Mouse (Mus musculus): ENCODE measurements around the gene Samd4b. TPM values are rescaled to one million over a fixed set of nuclear protein-coding genes. Genes with fewer than 3 reads are reported as not detected.

Samd4b gene
- polyA plus RNA-seq, 1 experiment: 93.9 TPM

DNA sequence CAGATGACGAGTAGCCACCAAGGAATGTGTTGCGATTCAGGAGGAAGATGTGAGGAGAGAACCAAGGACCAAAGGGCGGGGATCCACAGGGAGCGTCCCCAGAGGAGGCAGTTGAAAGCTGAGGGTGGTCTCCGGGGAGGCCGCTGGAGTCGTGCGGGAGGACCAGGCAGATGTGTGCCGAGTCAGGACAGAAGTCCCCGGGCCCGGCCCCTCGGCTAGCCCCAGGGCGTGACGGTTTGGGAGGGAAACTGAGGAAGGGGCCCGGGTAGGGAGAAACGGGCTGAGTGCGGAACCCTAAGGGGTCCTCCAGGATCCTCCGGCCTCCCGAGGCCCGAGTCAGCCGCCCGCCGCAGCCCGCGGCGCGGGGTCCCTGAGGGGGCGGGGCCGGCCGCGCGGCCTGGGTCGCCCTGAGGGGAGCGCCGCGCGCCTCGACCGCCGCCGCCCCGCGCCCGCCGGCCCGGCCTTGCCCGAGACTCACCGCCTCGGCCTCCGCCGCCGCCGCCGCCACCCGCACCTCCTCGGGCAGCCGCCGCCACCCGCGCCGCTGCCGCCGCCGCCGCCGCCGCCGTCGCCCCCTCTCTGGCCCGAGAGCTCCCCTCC lies 162.2 kb downstream of the Samd4b start:
- DNase-seq: peak; percentile 24

DNA sequence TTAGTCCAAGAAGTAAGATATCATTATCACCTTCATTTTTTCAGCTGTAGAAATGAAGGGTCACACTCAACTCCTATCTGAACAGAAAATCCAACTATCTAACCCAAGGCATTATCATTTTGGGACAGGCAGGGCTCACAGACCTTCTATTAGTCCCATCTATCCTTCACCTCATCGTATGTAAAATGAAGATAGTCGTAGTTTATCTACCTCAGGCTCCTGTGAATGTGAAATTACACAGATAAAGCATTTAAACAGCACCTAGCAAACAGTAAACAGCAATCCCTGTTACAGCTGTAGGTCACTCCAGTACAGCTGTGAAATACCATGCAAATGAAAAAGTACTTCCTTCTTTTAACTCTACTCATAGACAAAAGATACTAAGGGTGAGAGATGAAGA lies 165.7 kb downstream of the Samd4b start:
- Histone ChIP-seq H3K4me3 (replicated peaks; ENCODE audit: extremely low read depth, low read depth, low read length) (no peak overlapping the region), H3K4me1 (ENCODE audit: control insufficient read depth, insufficient read depth, low read length) (peaks cover 17% of the 10 kb centered on the region)
- DNase-seq: no peak
- TF ChIP-seq POLR2A (IDR thresholded peaks at IDR 0.05; ENCODE audit: borderline replicate concordance, extremely low read depth, low read depth, low read length) (no peak), CTCF (IDR thresholded peaks at IDR 0.05; ENCODE audit: insufficient read depth, low read length) (no peak)
- 88% methylated on average over 2 of the region's 2 CpGs for WGBS

More for the DNA sequence above, 162.2 kb downstream of the Samd4b start:
- Histone ChIP-seq H3K4me3 (replicated peaks; ENCODE audit: extremely low read depth, low read depth, low read length) (peak overlapping the region; percentile 64), H3K4me1 (ENCODE audit: control insufficient read depth, insufficient read depth, low read length) (peaks cover 14% of the 10 kb centered on the region; the same call in 1 of the 2 replicates)
- TF ChIP-seq CTCF (IDR thresholded peaks at IDR 0.05; ENCODE audit: insufficient read depth, low read length) (no peak), POLR2A (IDR thresholded peaks at IDR 0.05; ENCODE audit: borderline replicate concordance, extremely low read depth, low read depth, low read length) (no peak)
- WGBS: under 1% methylated on average over 32 of the region's 70 CpGs

DNA sequence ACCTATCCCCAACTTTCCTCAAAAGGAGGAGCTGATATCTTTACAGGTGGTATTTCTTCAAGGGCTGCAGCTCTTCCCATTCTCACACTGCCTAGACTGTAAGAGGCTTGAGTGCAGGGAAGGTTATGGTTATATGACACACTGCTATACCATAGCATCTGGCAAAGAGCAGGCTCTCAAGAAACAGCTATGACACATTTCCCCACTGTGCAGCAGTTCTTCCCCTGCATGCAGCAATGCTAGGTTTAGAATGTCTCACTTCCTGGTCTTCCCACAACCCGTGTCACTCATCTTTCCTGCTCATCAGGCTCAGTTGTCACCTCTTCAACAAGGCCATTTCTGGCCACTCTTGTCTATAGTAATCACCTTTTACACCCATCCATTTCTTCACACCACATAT lies 167.4 kb downstream of the Samd4b start:
- TF ChIP-seq CTCF (IDR thresholded peaks at IDR 0.05; ENCODE audit: insufficient read depth, low read length) (no peak), POLR2A (IDR thresholded peaks at IDR 0.05; ENCODE audit: borderline replicate concordance, extremely low read depth, low read depth, low read length) (no peak)
- H3K4me1 ChIP-seq (ENCODE audit: control insufficient read depth, insufficient read depth, low read length): peaks cover 17% of the 10 kb centered on the region
- H3K4me3 ChIP-seq (replicated peaks; ENCODE audit: extremely low read depth, low read depth, low read length): no peak overlapping the region
- WGBS: 25% methylated on average over 1 of the region's 1 CpGs
- DNase-seq: no peak

DNA sequence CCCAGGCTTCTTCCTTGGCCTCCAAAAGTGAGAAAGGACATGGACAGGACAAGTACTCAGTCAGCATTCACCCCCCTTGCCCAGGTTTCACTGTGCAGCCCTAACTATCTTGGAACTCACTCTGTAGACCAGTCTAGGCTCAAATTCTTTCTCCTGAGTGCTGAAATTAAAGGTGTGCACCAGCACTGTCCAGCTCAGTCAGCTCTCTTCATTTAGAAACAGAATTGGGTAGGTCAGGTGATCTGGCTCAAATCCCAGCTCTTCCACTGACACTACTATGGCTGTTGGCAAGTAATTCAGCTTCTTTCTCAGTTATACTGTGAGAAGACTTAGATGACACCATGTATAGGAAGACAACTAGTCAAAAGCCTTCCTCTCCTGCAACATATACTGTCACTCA lies 170.2 kb downstream of the Samd4b start:
- no peak for DNase-seq
- Histone ChIP-seq H3K4me3 (replicated peaks; ENCODE audit: extremely low read depth, low read depth, low read length) (no peak overlapping the region), H3K4me1 (ENCODE audit: control insufficient read depth, insufficient read depth, low read length) (peaks cover 8% of the 10 kb centered on the region)
- TF ChIP-seq POLR2A (IDR thresholded peaks at IDR 0.05; ENCODE audit: borderline replicate concordance, extremely low read depth, low read depth, low read length): no peak
- no peak for TF ChIP-seq CTCF (IDR thresholded peaks at IDR 0.05; ENCODE audit: insufficient read depth, low read length)

DNA sequence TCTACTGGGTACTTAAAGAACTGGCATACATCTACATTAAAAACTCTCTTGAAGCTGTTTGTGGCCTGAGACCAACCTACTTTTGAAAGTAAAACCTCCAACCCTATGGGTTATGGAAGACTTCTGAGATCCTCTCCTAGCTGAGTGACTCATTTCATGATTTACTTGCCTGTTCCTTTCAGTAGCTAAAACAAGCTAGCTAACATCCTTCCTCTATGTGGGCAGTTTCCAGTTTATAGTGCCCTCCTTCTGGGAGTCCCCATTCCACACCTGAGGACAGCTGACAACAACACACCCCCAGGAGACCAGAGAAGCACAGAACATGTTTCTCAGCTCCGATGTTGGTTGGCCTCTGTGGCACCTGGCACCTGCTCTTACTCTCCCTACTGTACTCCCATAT lies 174.9 kb downstream of the Samd4b start:
- Histone ChIP-seq H3K4me1 (ENCODE audit: control insufficient read depth, insufficient read depth, low read length) (peaks cover 3% of the 10 kb centered on the region; the same call in 1 of the 2 replicates), H3K4me3 (replicated peaks; ENCODE audit: extremely low read depth, low read depth, low read length) (no peak overlapping the region)
- DNase-seq: no peak
- TF ChIP-seq CTCF (IDR thresholded peaks at IDR 0.05; ENCODE audit: insufficient read depth, low read length) (no peak), POLR2A (IDR thresholded peaks at IDR 0.05; ENCODE audit: borderline replicate concordance, extremely low read depth, low read depth, low read length) (no peak)
- WGBS: 97% methylated on average over 1 of the region's 1 CpGs

DNA sequence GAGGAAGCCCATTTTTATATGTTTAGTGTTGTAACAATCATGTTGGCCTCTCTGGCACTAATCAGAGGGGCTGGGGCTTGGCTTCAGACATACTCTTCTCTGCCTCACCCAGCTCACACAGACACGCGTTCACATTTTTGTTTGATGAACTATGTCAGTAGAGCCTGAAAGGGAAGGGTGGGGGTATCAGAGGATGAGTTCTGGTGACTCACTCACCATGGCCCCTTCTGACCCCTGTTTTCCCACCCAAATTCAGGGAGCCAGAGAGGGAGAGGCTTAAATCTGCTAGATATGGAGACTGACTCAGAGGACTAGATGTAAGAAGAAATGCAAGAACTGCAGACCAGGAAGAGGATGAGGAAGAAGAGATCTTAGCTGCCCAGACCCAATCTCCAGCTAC lies 178.5 kb downstream of the Samd4b start:
- TF ChIP-seq POLR2A (IDR thresholded peaks at IDR 0.05; ENCODE audit: borderline replicate concordance, extremely low read depth, low read depth, low read length) (no peak), CTCF (IDR thresholded peaks at IDR 0.05; ENCODE audit: insufficient read depth, low read length) (no peak)
- Histone ChIP-seq H3K4me1 (ENCODE audit: control insufficient read depth, insufficient read depth, low read length) (peaks cover 4% of the 10 kb centered on the region; the same call in 1 of the 2 replicates), H3K4me3 (replicated peaks; ENCODE audit: extremely low read depth, low read depth, low read length) (no peak overlapping the region)
- 77% methylated on average over 2 of the region's 2 CpGs for WGBS
- DNase-seq: no peak

DNA sequence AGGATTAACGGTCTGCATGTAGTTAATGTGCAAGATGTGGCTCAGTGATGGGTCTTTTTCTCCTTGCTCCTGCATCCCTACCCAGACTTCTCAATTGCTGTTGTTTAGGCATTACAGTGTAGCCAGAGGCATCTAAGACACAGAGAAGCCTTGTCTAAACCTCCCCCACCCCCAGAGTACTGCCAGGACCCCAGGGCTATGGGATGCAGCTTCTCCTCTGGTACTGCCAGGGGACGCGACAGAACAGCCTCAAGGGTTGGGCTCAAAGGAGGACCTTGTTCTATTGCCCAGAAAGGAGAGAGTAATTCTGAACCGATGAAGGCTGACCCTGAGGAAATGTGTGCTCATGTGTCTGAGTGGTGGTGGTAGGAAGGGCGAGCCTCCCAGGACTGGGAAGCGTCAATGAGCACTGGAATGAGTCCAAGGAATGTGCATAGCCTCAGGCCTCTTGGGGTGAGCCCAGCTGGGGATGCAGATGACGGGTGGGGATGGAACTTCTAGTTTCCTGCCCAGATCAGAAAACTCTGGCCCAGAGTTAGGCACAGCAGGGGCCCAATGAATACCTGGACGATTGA lies 179.8 kb downstream of the Samd4b start:
- H3K4me3 ChIP-seq (replicated peaks; ENCODE audit: extremely low read depth, low read depth, low read length): no peak overlapping the region
- peaks cover 4% of the 10 kb centered on the region; the same call in 1 of the 2 replicates for H3K4me1 ChIP-seq (ENCODE audit: control insufficient read depth, insufficient read depth, low read length)
- 44% methylated on average over 8 of the region's 8 CpGs for WGBS
- peak; percentile 31 for DNase-seq
- no peak for TF ChIP-seq POLR2A (IDR thresholded peaks at IDR 0.05; ENCODE audit: borderline replicate concordance, extremely low read depth, low read depth, low read length)

DNA sequence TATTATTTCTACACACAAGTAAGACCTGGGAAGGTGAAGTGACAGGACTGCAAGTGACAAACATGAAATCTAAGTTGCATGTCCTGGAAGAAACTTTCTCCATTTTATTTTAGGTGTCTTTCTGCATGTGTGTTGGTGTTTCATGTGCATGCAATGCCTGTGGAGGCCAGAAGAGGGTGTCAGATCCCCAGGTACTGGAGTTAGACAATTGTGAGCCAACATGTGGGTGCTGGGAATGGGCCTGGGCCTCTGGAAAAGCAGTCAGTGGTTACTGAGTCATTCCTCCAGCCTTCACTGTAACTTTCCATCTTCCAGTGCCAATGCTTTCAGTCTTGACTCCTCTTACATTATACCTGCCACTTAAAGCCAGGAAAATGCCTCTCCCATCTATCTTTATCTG lies 180.6 kb downstream of the Samd4b start:
- Histone ChIP-seq H3K4me3 (replicated peaks; ENCODE audit: extremely low read depth, low read depth, low read length) (no peak overlapping the region), H3K4me1 (ENCODE audit: control insufficient read depth, insufficient read depth, low read length) (peaks cover 4% of the 10 kb centered on the region; the same call in 1 of the 2 replicates)
- TF ChIP-seq CTCF (IDR thresholded peaks at IDR 0.05; ENCODE audit: insufficient read depth, low read length): no peak
- no peak for TF ChIP-seq POLR2A (IDR thresholded peaks at IDR 0.05; ENCODE audit: borderline replicate concordance, extremely low read depth, low read depth, low read length)
- no peak for DNase-seq

DNA sequence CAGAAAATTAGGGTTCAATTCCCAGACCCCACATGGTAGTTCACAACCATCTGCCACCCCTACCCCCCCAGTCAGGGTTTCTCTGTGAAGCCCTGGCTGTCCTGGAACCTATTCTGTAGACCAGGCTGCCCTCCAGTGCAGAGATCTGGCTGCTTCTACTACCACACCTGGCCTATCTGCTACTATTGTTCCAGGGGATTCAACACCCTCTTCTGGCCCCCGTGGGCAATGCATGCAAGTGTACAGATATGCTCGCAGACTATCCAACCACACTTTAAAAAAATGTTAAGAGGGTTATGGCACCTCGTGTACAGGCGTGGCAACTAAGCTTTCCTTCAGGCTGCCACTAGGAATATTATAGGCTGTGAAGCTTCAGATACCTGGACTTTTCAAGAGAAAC lies 185.1 kb downstream of the Samd4b start:
- DNase-seq: no peak
- no peak for TF ChIP-seq CTCF (IDR thresholded peaks at IDR 0.05; ENCODE audit: insufficient read depth, low read length)
- no peak for TF ChIP-seq POLR2A (IDR thresholded peaks at IDR 0.05; ENCODE audit: borderline replicate concordance, extremely low read depth, low read depth, low read length)

DNA sequence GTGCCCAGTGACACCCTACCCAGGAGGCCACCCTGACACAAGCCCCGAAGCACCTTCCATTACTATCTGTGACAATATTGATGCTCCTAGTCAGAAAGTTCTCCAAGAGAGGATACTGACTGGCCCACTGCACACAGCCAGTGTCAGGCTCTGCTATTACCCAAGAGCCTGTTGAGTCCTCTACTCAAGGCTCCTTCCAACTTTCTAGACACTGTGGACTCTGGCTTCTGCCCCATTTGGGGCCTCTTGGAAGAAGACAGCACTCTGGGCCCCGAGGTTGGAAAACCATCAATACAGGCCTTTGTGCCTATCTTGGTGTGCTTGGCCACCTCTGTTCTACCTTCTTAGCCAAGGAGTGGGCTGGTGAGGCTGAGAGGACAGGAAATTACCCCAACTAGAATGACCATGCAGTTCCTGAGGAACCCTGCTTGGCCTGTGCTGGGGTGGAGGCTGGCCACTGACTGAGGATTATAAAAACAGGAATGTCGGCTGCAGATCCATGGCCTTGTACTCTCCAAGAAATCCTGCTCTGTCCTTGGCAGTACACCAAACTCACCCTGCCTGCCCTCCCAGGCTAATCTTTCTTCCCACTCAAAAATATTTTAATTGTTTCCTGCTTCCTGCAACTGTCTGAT lies 187.0 kb downstream of the Samd4b start:
- H3K4me3 ChIP-seq (replicated peaks; ENCODE audit: extremely low read depth, low read depth, low read length): no peak overlapping the region
- peaks cover 15% of the 10 kb centered on the region for H3K4me1 ChIP-seq (ENCODE audit: control insufficient read depth, insufficient read depth, low read length)
- peak; percentile 17 for DNase-seq
- WGBS: 51% methylated on average over 3 of the region's 3 CpGs
- no peak for TF ChIP-seq POLR2A (IDR thresholded peaks at IDR 0.05; ENCODE audit: borderline replicate concordance, extremely low read depth, low read depth, low read length)
- no peak for TF ChIP-seq CTCF (IDR thresholded peaks at IDR 0.05; ENCODE audit: insufficient read depth, low read length)

More for the DNA sequence above, 185.1 kb downstream of the Samd4b start:
- Histone ChIP-seq H3K4me3 (replicated peaks; ENCODE audit: extremely low read depth, low read depth, low read length) (no peak overlapping the region), H3K4me1 (ENCODE audit: control insufficient read depth, insufficient read depth, low read length) (peaks cover 15% of the 10 kb centered on the region)
- WGBS: 74% methylated on average over 4 of the region's 4 CpGs

Measured in lung, adult 2 months (tissue).